In the genomic region with DNA sequence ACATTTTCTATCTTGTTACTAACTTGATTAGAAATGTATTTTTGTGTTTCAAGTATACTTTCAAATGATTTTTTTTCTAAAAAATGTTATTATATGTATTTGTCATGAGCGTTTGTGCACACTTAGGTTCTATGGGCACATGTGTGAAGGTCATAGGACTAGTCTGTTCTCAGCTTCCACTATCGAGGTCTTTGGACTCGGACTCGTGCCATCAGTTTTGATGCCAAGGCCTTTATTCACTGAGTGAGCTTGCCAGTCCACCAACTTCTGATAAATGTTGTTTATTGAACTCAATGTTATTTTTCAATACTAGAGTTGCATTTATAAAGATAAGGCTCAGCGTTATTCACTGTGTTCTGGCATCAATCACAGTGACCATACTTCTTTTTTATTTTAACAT, we compare ENCODE assay signal across 28 mouse cellular contexts. TPM values are rescaled to one million over a fixed set of nuclear protein-coding genes. Genes with fewer than 3 reads are reported as not detected.
"Had no signal": no experiment of that assay in that cellular context is flagged by ENCODE, and none has a peak within 500 bp of the region (broad histone marks: within the 10 kb centered on the region; RNA-seq: fewer than 3 reads in every experiment).

No protein-coding gene starts in this region.

- ATAC-seq: lung, postnatal 0 days; midbrain, embryonic 13.5 days; midbrain, embryonic 15.5 days had no signal

- H3K27me3 ChIP-seq: lung, embryonic 15.5 days; megakaryocyte, embryonic 14.5 days; midbrain, embryonic 13.5 days; midbrain, embryonic 15.5 days; neural tube, embryonic 12.5 days had no signal

- H3K9me3 ChIP-seq: lung, embryonic 15.5 days; megakaryocyte, embryonic 14.5 days; midbrain, embryonic 13.5 days; midbrain, embryonic 15.5 days; neural tube, embryonic 12.5 days had no signal

- H3K4me2 ChIP-seq: lung, embryonic 15.5 days; midbrain, embryonic 11.5 days; midbrain, embryonic 13.5 days; midbrain, embryonic 15.5 days; neural tube, embryonic 12.5 days had no signal

- DNase-seq: lung, adult 2 months; lung, postnatal 14 days; lung, postnatal 36 days; right cerebral cortex, postnatal 14 days; right cerebral cortex, postnatal 4 days; spleen, adult 18-20 months; thymus, adult 18-20 months; thymus, postnatal 14 days; thymus, postnatal 36 days had no signal

- H3K27ac ChIP-seq: liver, embryonic 14.5 days; lung, embryonic 15.5 days; macrophage; midbrain, embryonic 13.5 days; midbrain, embryonic 15.5 days; neural tube, embryonic 12.5 days had no signal

- H3K4me1 ChIP-seq: lung, embryonic 15.5 days; megakaryocyte, embryonic 14.5 days; midbrain, embryonic 13.5 days; midbrain, embryonic 15.5 days; neural tube, embryonic 12.5 days had no signal

- H3K4me3 ChIP-seq: lung, embryonic 15.5 days; megakaryocyte, embryonic 14.5 days; midbrain, embryonic 13.5 days; midbrain, embryonic 15.5 days; neural tube, embryonic 12.5 days had no signal

- H3K36me3 ChIP-seq: lung, embryonic 15.5 days; midbrain, embryonic 13.5 days; midbrain, embryonic 15.5 days; neural tube, embryonic 12.5 days had no signal

- H3K9ac ChIP-seq: liver, embryonic 14.5 days; lung, embryonic 15.5 days; midbrain, embryonic 13.5 days; midbrain, embryonic 15.5 days; neural tube, embryonic 12.5 days had no signal

RNA-seq across cellular contexts. Expression of a gene that starts 42.9 kb away (rescaled TPM):
- total RNA-seq: megakaryocyte progenitor cell, adult 5-6 weeks; midbrain, postnatal 0 days; monocyte, adult 5-6 weeks; neutrophil, adult 5-6 weeks had no signal
- polyA plus RNA-seq: liver, embryonic 14.5 days; liver, embryonic 16.5 days; lung, adult 2 months; lung, embryonic 15.5 days; lung, postnatal 0 days; macrophage; midbrain, embryonic 13.5 days; midbrain, embryonic 15.5 days; midbrain, postnatal 0 days; neural tube, embryonic 12.5 days; neural tube, embryonic 14.5 days; small intestine, adult 2 months; stomach, embryonic 14.5 days; stomach, embryonic 16.5 days; thymus, postnatal 0 days had no signal
